Mouse (Mus musculus) limb, embryonic 14.5 days (tissue): ENCODE measurements at regions not wholly inside any gene's neighbourhood (a gene's known extent, or its start where the extent isn't known, plus 50 kb on each side); places are given as distances from the start of the nearest gene placed in this dataset.

Source experiments
- ATAC-seq: fragments of 200-750 bp; cut with Nextera tagmentation; 2 replicates; pipeline ENCODE4 v1.8.0; 2017; ENCODE audit warnings: low read depth, moderate number of reproducible peaks, moderate TSS enrichment; ENCODE audit not compliant: low FRiP score
- DNase-seq: peaks from one replicate; pipeline ENCODE4 v3.0.0-alpha.2; 2015; ENCODE audit warnings: low spot score
- H3K27ac ChIP-seq: fragments of 300-500 bp; sonication (generic); replicated peaks from 2 replicates; pipeline ENCODE4 v1.5.1; 2014; ENCODE audit warnings: low read depth, mild to moderate bottlenecking, low read length, moderate library complexity, mixed read lengths
- H3K27me3 ChIP-seq: fragments of 300-500 bp; sonication (generic); 2 replicates; pipeline ENCODE4 v1.6.1; 2014; ENCODE audit warnings: low read length, mixed read lengths; ENCODE audit not compliant: control insufficient read depth, insufficient read depth
- H3K36me3 ChIP-seq: fragments of 300-500 bp; sonication (generic); 2 replicates; pipeline ENCODE4 v1.6.1; 2014; ENCODE audit warnings: mild to moderate bottlenecking, low read length, moderate library complexity, mixed read lengths; ENCODE audit not compliant: control insufficient read depth, insufficient read depth
- H3K4me1 ChIP-seq: fragments of 300-500 bp; sonication (generic); 2 replicates; pipeline ENCODE4 v1.6.1; 2014; ENCODE audit warnings: antibody characterized with exemption, low read length, mixed read lengths; ENCODE audit not compliant: control insufficient read depth, insufficient read depth
- H3K4me2 ChIP-seq: fragments of 300-500 bp; sonication (generic); replicated peaks from 2 replicates; pipeline ENCODE4 v1.6.1; 2014; ENCODE audit warnings: low read depth, mild to moderate bottlenecking, low read length, moderate library complexity; ENCODE audit not compliant: severe bottlenecking
- H3K4me3 ChIP-seq: fragments of 300-500 bp; sonication (generic); replicated peaks from 2 replicates; pipeline ENCODE4 v1.5.1; 2014; ENCODE audit warnings: low read length
- H3K9ac ChIP-seq: fragments of 300-500 bp; sonication (generic); 2 replicates; pipeline ENCODE4 v1.6.1; 2014; ENCODE audit warnings: mild to moderate bottlenecking, low read depth, low read length, moderate library complexity; ENCODE audit not compliant: severe bottlenecking
- H3K9me3 ChIP-seq: fragments of 300-500 bp; sonication (generic); 2 replicates; pipeline ENCODE4 v1.6.1; 2016; ENCODE audit warnings: low read length; ENCODE audit not compliant: control insufficient read depth
- POLR2A ChIP-seq: fragments of 200-500 bp; IDR thresholded peaks from 2 replicates; pipeline ENCODE4 v1.8.0; 2012; ENCODE audit warnings: inconsistent platforms, mild to moderate bottlenecking, moderate library complexity, borderline replicate concordance; ENCODE audit not compliant: insufficient read depth, insufficient read length; ENCODE audit errors: extremely low read depth
- WGBS: fragments of 180-500 bp; shearing (Covaris S2); extraction: QIAGEN DNeasy Blood & Tissue Kit; methylation state at CpG from one replicate; pipeline ENCODE4 v1.1.7; 2014; 5-methylcytosine and 5-hydroxymethylcytosine counted together

GRCm38 (mm10) chr9:31542909-31543690 is 78.8 kb upstream of the Tmem45b start:
- Histone ChIP-seq H3K27ac (no peak overlapping the region), H3K9ac (no peak overlapping the region), H3K4me1 (no peaks in the 10 kb centered on the region), H3K36me3 (no peaks in the 10 kb centered on the region), H3K4me3 (no peak overlapping the region), H3K27me3 (no peaks in the 10 kb centered on the region), H3K9me3 (no peaks in the 10 kb centered on the region), H3K4me2 (no peak overlapping the region)
- peak; percentile 91 for DNase-seq
- 9% methylated on average over 13 of the region's 13 CpGs for WGBS
- no peak for TF ChIP-seq POLR2A
- peak; percentile 82 for ATAC-seq

- Histone ChIP-seq H3K27ac (no peak overlapping the region), H3K4me3 (no peak overlapping the region), H3K9me3 (no peaks in the 10 kb centered on the region), H3K27me3 (no peaks in the 10 kb centered on the region), H3K4me1 (no peaks in the 10 kb centered on the region), H3K4me2 (no peak overlapping the region), H3K9ac (no peak overlapping the region), H3K36me3 (no peaks in the 10 kb centered on the region)
- ATAC-seq (no peak), DNase-seq (no peak)
- 62% methylated on average over 5 of the region's 5 CpGs for WGBS
- no peak for TF ChIP-seq POLR2A
Observed at GRCm38 (mm10) chr9:31541615-31542191, 77.4 kb upstream of the Tmem45b start.

- 90% methylated on average over 11 of the region's 11 CpGs for WGBS
- no peaks in the 10 kb centered on the region for H3K9me3 ChIP-seq
- no peak for TF ChIP-seq POLR2A
- no peak overlapping the region for H3K4me3 ChIP-seq
- no peaks in the 10 kb centered on the region for H3K27me3 ChIP-seq
- DNase-seq: no peak
- H3K27ac ChIP-seq: no peak overlapping the region
- no peak overlapping the region for H3K4me2 ChIP-seq
- H3K9ac ChIP-seq: no peak overlapping the region
- no peaks in the 10 kb centered on the region for H3K36me3 ChIP-seq
- ATAC-seq: no peak
- no peaks in the 10 kb centered on the region for H3K4me1 ChIP-seq
Observed at GRCm38 (mm10) chr9:31538458-31539210, 74.4 kb upstream of the Tmem45b start.

GRCm38 (mm10) chr9:31529021-31529420 is 64.8 kb upstream of the Tmem45b start:
- no peak overlapping the region for H3K4me2 ChIP-seq
- H3K9ac ChIP-seq: no peak overlapping the region
- no peak for TF ChIP-seq POLR2A
- WGBS: 60% methylated on average over 6 of the region's 6 CpGs
- H3K27ac ChIP-seq: no peak overlapping the region
- H3K4me1 ChIP-seq: no peaks in the 10 kb centered on the region
- DNase-seq: no peak
- ATAC-seq: no peak
- no peaks in the 10 kb centered on the region for H3K27me3 ChIP-seq
- H3K4me3 ChIP-seq: no peak overlapping the region
- no peaks in the 10 kb centered on the region for H3K36me3 ChIP-seq
- no peaks in the 10 kb centered on the region for H3K9me3 ChIP-seq

GRCm38 (mm10) chr9:31527216-31527615 is 63.0 kb upstream of the Tmem45b start:
- no peak for TF ChIP-seq POLR2A
- Histone ChIP-seq H3K9ac (no peak overlapping the region), H3K27me3 (no peaks in the 10 kb centered on the region), H3K27ac (no peak overlapping the region), H3K4me2 (no peak overlapping the region), H3K4me3 (no peak overlapping the region), H3K4me1 (no peaks in the 10 kb centered on the region), H3K9me3 (no peaks in the 10 kb centered on the region), H3K36me3 (no peaks in the 10 kb centered on the region)
- 79% methylated on average over 2 of the region's 2 CpGs for WGBS
- DNase-seq (no peak), ATAC-seq (no peak)
